Mouse (Mus musculus) liver, postnatal 0 days (tissue): Measurements from ENCODE around the gene Flt3.

ENCODE experiments used
- CTCF ChIP-seq: sonication (generic); IDR thresholded peaks from 2 replicates; pipeline ENCODE4 v1.5.1; 2016; ENCODE audit warnings: antibody characterized with exemption, low read depth
- EP300 ChIP-seq: IDR thresholded peaks from 2 replicates; pipeline ENCODE4 v1.6.1; 2016; ENCODE audit warnings: antibody characterized with exemption, low read depth, mild to moderate bottlenecking

DNA sequence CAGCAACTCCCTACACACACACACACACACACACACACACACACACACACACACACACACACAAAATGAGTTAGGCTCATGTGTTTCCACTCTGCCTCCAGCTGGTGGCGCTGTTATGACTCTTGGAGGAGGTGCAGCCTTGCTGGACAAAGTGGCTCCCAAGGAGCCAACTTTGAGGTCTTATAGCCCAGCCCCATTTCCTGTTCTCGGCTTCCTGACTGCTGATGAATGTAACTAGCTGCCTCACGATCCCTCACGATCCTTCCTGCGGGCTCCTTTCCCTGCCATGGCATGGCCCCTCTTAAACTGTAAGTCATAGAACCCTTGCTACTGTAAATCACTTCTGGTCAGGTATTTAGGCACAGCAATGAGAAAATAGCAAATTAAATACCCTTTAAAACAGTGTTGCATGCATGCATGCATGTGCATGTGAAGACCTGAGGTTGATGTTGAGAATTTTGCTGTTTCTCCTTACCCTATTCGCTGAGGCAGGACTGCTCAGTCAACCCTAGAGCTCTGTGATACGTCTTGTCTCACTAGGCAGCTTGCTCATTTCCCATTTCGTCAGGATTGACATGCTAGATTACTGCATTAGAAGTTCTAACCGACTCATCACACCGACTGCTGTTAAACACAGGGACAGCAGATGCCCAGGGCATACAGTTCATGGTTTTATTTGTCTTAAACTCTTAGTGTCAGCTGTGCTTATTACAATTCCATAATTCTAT, 18.3 kb upstream of the Flt3 start:
- TF ChIP-seq CTCF (peak; percentile 81), EP300 (no peak)
